Mouse (Mus musculus) midbrain, embryonic 11.5 days (tissue): Measurements from ENCODE around the gene Brat1. TPM values are rescaled to one million over a fixed set of nuclear protein-coding genes. Genes with fewer than 3 reads are reported as not detected.

Experiments used
- ATAC-seq: fragments of 200-750 bp; cut with Nextera tagmentation; 2 replicates; pipeline ENCODE4 v1.8.0; 2017; ENCODE audit warnings: moderate TSS enrichment, moderate library complexity; ENCODE audit not compliant: low FRiP score
- DNase-seq: peaks from one replicate; pipeline ENCODE4 v3.0.0; 2015; ENCODE audit warnings: low spot score; ENCODE audit errors: missing footprints
- H3K27ac ChIP-seq: fragments of 300-500 bp; sonication (generic); 2 replicates; pipeline ENCODE4 v1.5.1; 2014; ENCODE audit warnings: low read depth, low read length
- H3K27me3 ChIP-seq: fragments of 300-500 bp; sonication (generic); 2 replicates; pipeline ENCODE4 v1.6.1; 2014; ENCODE audit warnings: mild to moderate bottlenecking, low read length, moderate library complexity, mixed read lengths; ENCODE audit not compliant: control insufficient read depth, insufficient read depth
- H3K36me3 ChIP-seq: fragments of 300-500 bp; sonication (generic); 2 replicates; pipeline ENCODE4 v1.6.1; 2014; ENCODE audit warnings: mild to moderate bottlenecking, low read length, moderate library complexity, mixed read lengths; ENCODE audit not compliant: control insufficient read depth, insufficient read depth
- H3K4me1 ChIP-seq: fragments of 300-500 bp; sonication (generic); 2 replicates; pipeline ENCODE4 v1.6.1; 2014; ENCODE audit warnings: low read length; ENCODE audit not compliant: control insufficient read depth, insufficient read depth
- H3K4me2 ChIP-seq: fragments of 300-500 bp; sonication (generic); 2 replicates; pipeline ENCODE4 v1.6.1; 2014; ENCODE audit warnings: mild to moderate bottlenecking, moderate library complexity
- H3K4me3 ChIP-seq: fragments of 300-500 bp; sonication (generic); 2 replicates; pipeline ENCODE4 v1.5.1; 2014; ENCODE audit warnings: low read depth, low read length
- H3K9ac ChIP-seq: fragments of 300-500 bp; sonication (generic); 2 replicates; pipeline ENCODE4 v1.6.1; 2014; ENCODE audit warnings: low read length
- H3K9me3 ChIP-seq: fragments of 300-500 bp; sonication (generic); 2 replicates; pipeline ENCODE4 v1.6.1; 2016; ENCODE audit warnings: low read length; ENCODE audit not compliant: control insufficient read depth
- WGBS: fragments of 180-500 bp; shearing (Covaris S2); extraction: QIAGEN DNeasy Blood & Tissue Kit; methylation state at CpG from one replicate; pipeline ENCODE4 v1.1.7; 2014; 5-methylcytosine and 5-hydroxymethylcytosine counted together
- polyA plus RNA-seq: library from polyadenylated mRNA; unstranded; fragments of >200 nt; fragmentation: Nextera tagmentation; extraction: Ambion mirVana; gene quantifications from 2 replicates; pipeline ENCODE4 v1.2.1, GENCODE M21; 2014

The Brat1 gene
- polyA plus RNA-seq = 8.3 and 11.4 TPM in 2 replicates

DNA sequence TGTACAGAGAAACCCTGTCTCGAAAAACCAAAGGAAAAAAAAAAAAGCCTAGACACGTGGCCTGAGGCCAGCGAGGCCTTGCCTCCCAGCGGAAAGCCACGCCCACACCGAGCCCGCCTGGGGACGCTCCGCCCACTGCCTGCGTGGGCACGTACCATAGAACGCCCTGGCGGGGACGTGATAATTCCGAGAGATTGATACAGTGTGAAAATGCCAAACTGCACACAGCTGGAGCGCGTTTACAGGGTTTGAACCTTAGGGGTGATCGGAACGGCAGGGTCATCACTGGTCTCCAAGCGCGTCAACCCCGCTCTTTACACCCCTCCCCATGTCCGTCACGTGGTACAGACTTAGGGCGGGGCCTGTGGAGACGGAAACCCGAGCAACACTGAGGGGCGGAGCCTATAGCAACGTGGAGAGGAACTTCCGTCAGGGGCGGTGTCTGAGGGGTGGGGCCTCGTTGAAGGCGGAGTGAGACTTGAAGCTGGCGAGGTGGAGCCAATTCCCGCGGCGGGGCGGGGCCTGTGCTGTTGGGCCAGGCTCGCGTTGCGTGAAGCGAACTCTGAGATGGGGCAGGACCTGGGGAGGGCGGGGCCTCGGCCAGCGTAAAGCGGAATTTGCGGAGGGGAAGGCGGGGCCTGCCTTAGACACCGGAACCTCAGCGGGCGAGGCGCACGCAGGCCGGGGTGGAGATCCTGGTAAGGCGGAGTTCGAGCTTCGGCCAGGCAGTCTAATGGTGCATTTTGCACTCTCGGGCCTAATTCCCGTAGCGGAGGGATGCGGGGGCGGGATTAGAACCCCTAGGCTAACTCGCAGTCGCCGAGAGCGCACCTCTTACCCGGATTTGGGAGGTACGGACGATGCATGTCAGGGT is at the start of gene Brat1:
Brat1 (plus strand) TSS at position 634 of the 874 bp plus-strand sequence.
- peak within 1 kb of the TSS; percentile 82 for H3K4me2 ChIP-seq
- H3K4me3 ChIP-seq = peak within 1 kb of the TSS; percentile 61
- DNase-seq (peak; percentile 100), ATAC-seq (peak; percentile 93)
- H3K27me3 ChIP-seq = no peaks in the 10 kb centered on the region
- H3K9me3 ChIP-seq = no peaks in the 10 kb centered on the region
- peak within 1 kb of the TSS; percentile 76 for H3K9ac ChIP-seq
- under 1% methylated on average over 69 of the region's 69 CpGs for WGBS
- peaks cover 16% of the 10 kb centered on the region for H3K4me1 ChIP-seq
- H3K27ac ChIP-seq = peak within 1 kb of the TSS; percentile 73
- H3K36me3 ChIP-seq = no peaks in the 10 kb centered on the region

DNA sequence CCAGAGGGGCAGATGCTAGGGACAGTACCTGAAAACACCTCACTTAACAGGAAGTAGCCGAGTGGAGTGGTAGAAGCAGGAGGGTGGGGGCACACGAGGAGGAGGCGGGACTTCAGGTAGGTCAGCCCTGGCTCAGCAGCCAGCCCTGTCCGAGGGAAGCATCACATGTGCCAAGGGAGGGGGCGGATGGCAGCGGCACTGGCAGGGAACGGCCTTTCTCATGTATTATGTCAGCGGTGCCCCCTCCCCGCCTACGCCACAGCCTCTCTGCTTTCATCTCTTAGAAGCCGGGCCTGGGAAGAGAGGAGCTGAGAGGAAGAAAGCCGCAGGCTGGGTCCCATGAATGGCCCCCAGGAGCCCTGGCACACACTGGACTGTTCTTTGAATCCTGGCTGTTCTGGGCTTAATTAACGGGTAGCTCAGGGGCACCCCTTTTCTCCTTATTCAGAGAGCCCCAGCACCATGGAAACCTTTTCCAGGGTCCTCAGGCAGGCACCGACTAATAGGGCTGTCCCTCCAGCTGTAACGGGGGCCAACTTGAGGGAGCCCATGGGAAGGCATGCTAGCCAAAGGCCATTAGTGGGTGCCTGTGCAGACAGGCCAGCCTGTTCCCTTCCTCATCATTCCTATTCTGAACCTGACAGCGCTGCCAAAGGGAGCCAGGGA is 45.1 kb upstream of the Brat1 start:
- Histone ChIP-seq H3K4me2 (no peak overlapping the region), H3K36me3 (no peaks in the 10 kb centered on the region), H3K27me3 (no peaks in the 10 kb centered on the region), H3K9me3 (no peaks in the 10 kb centered on the region), H3K4me1 (peaks cover 2% of the 10 kb centered on the region; the same call in 1 of the 2 replicates), H3K4me3 (no peak overlapping the region), H3K27ac (0 out of 2 replicates have a peak overlapping the region, but pooled peaks have one; percentile 5), H3K9ac (no peak overlapping the region)
- ATAC-seq (no peak), DNase-seq (no peak)
- WGBS = 40% methylated on average over 16 of the region's 16 CpGs

DNA sequence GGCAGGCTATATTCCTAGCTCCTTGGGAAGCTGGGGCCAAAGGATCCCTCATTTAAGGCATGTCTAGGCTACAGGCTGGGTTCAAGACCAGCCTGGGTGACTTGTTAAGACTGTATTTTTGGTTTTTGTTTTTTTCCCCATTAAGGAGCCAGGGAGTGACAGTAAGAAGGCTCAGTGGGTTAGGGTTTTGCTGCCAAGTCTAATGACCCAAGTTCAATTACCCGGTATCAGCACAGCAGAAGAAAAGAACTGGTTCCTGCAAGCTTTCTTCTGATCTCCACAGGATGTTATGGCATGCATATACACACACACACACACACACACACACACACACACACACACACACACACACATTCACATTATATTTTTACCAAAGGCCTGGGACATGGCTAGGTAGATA is 44.4 kb upstream of the Brat1 start:
- H3K9me3 ChIP-seq = no peaks in the 10 kb centered on the region
- no peak overlapping the region for H3K27ac ChIP-seq
- WGBS = 88% methylated on average over 1 of the region's 1 CpGs
- H3K4me3 ChIP-seq = no peak overlapping the region
- H3K36me3 ChIP-seq = no peaks in the 10 kb centered on the region
- ATAC-seq (no peak), DNase-seq (no peak)
- no peak overlapping the region for H3K4me2 ChIP-seq
- no peaks in the 10 kb centered on the region for H3K27me3 ChIP-seq
- H3K4me1 ChIP-seq = peaks cover 2% of the 10 kb centered on the region; the same call in 1 of the 2 replicates
- no peak overlapping the region for H3K9ac ChIP-seq

DNA sequence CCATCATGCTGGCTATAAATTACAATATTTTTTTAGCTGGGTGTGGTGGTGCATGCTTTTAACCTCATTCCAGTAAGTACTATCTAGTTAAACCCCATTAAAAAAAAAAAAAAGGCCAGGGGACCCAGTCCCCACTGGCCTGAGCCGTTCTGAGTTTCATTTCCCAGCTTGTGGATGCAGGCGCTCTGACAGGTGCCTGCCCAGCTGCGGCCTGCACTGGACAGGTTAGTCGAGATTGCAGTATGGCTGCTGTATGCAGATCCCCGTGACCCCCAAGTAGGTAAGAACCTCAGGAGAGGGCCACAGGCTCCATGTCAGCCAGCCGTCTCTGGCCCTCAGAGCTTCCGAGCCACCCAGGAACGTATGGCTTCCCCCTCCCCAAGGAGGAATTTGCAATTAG is 43.4 kb upstream of the Brat1 start:
- H3K27ac ChIP-seq = no peak overlapping the region
- WGBS = 80% methylated on average over 8 of the region's 8 CpGs
- no peak for ATAC-seq

DNA sequence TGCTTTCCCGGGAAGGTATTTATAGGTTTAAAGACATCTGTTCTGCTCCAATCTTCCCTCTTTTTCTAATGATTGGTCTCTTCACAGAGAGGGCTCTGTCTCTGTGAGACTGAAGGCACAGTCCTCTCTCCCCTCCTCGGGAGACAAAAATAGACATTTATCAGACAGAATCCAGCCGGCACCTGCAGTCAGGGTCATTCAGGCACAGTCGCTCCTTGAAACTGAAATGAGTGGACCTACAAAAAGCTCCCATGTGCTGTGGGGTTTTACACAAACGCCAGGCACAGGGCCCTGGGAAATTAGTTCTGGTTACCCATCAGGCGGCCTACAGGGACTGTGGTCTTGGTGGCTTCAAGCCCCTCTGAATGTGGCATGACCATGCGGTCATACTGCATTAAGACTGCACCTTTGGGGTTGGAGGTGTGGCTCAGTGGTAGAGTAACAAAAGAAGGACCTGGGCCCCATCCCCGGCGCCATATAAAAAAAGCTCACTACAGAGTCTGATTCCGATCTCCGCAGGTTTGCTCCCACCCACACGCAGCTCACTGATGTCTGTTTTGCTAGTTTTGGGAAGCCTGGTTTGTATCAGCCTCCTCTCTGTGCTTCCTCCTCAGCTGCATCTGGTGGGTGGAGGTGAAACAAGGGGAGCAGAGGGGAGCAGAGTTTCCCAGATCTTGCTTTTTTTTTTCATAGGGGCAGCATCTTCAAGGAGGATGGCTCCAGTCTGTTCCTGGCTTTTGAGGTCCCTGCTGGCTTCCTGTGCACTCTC is 42.8 kb upstream of the Brat1 start:
- H3K4me2 ChIP-seq = no peak overlapping the region
- no peak overlapping the region for H3K9ac ChIP-seq
- no peaks in the 10 kb centered on the region for H3K36me3 ChIP-seq
- no peak overlapping the region for H3K4me3 ChIP-seq
- no peaks in the 10 kb centered on the region for H3K9me3 ChIP-seq
- no peak for ATAC-seq
- 81% methylated on average over 12 of the region's 12 CpGs for WGBS
- no peak overlapping the region for H3K27ac ChIP-seq
- peaks cover 2% of the 10 kb centered on the region; the same call in 1 of the 2 replicates for H3K4me1 ChIP-seq
- H3K27me3 ChIP-seq = no peaks in the 10 kb centered on the region
- no peak for DNase-seq

More for the DNA sequence above, 43.4 kb upstream of the Brat1 start:
- DNase-seq = no peak
- H3K27me3 ChIP-seq = no peaks in the 10 kb centered on the region
- H3K4me3 ChIP-seq = no peak overlapping the region
- H3K9me3 ChIP-seq = no peaks in the 10 kb centered on the region
- no peak overlapping the region for H3K4me2 ChIP-seq
- no peak overlapping the region for H3K9ac ChIP-seq
- H3K4me1 ChIP-seq = peaks cover 2% of the 10 kb centered on the region; the same call in 1 of the 2 replicates
- H3K36me3 ChIP-seq = no peaks in the 10 kb centered on the region

DNA sequence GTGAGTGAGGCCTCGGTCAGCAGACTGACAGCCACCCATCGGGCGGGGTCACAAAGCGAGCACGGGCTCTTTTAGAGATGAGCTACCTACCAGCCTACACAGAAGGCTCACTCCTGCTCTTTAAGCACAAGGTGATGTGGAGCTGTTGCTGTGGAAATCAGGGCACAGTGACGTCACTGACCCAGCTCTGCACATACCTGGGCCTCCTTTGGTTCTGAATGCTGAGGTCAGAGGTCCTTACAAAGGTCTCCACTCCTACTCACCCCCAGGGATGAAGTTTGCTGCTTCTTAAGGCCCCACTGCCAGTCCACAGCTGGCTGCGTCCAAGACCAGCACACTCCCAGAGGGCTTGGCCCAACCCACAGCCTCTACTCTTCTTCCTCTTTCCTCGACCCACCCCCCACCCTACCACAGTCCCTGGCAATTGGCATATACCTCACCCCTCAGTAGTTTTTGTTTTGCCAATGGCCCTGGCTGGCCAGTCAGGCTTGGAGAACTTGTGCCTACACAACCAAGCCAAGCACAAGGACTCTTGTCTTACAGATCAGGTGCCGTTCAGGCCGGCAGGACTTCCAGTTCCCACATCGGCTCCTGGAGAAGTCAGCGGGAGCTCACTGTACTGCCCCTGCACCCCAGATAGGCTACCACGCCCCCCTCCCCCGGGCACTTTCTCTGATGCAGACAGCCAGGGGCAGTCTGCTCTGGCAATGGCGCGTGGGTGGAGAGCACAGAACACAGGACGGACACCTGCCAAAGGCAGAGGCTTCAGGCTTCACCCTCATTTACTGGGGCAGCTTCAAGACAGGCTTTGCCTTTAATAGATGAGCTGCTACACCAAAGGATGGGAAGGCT is 41.8 kb upstream of the Brat1 start:
- ATAC-seq = no peak
- peaks cover 2% of the 10 kb centered on the region; the same call in 1 of the 2 replicates for H3K4me1 ChIP-seq

DNA sequence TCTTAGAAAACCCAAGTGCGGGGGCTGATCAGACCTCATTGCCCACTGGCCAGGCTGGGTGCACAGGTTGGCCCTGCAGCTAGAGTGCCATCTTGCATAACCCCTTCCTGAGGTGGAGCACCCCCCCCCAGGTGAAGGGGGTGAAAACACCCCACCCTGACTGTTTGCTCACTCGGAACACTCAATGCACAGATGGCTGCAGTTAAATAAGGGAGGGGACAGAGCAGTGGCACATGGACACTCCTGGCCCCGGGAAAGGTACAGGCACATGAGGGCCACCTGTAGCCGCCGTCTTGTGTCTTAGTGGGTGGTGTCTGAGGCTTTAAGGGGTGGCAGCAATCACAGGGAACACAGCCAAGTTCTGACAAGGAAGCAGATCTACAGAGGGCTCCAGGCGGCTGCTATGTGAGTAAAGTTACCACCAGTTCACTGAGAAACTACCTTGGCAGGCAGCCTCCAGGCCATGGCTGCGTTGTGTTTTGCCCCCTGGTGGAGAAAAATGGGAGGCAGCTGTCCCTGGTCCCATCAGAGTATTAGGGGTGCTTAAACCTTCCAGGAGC is 41.1 kb upstream of the Brat1 start:
- ATAC-seq (peak; percentile 25; the same call in 1 of the 2 replicates), DNase-seq (peak; percentile 94)
- Histone ChIP-seq H3K36me3 (peaks cover 1% of the 10 kb centered on the region; the same call in 1 of the 2 replicates), H3K9me3 (peaks cover under 1% of the 10 kb centered on the region; the same call in 1 of the 2 replicates), H3K4me3 (no peak overlapping the region), H3K9ac (no peak overlapping the region), H3K27me3 (no peaks in the 10 kb centered on the region), H3K4me2 (no peak overlapping the region), H3K4me1 (peaks cover 2% of the 10 kb centered on the region; the same call in 1 of the 2 replicates), H3K27ac (no peak overlapping the region)
- 64% methylated on average over 7 of the region's 7 CpGs for WGBS

More for the DNA sequence above, 41.8 kb upstream of the Brat1 start:
- H3K4me3 ChIP-seq = no peak overlapping the region
- no peaks in the 10 kb centered on the region for H3K9me3 ChIP-seq
- no peak overlapping the region for H3K27ac ChIP-seq
- no peak overlapping the region for H3K4me2 ChIP-seq
- no peaks in the 10 kb centered on the region for H3K27me3 ChIP-seq
- no peaks in the 10 kb centered on the region for H3K36me3 ChIP-seq
- no peak for DNase-seq
- 79% methylated on average over 17 of the region's 17 CpGs for WGBS
- no peak overlapping the region for H3K9ac ChIP-seq

DNA sequence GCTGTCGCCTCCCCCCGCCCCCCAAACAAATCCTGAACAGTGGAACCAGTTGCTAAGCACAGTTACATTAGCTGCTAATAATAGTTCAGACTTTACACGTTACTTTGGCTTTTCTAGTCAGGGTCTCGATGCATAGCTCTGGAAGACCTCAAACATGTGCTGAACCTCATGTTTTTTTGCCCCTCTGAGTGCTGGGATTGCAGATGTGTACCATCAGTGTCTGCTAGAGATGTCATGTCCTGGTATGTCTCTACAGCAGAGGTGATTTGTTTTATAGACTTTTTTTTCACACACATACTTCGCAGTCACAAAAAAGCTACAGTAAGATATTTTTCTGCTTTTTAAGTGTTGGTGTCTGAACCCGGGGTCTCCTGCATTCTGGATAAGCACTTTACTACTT is 32.7 kb upstream of the Brat1 start:
- Histone ChIP-seq H3K9ac (no peak overlapping the region), H3K27ac (no peak overlapping the region), H3K4me2 (no peak overlapping the region), H3K4me1 (no peaks in the 10 kb centered on the region), H3K27me3 (no peaks in the 10 kb centered on the region), H3K9me3 (peaks cover 4% of the 10 kb centered on the region; the same call in 1 of the 2 replicates), H3K36me3 (peaks cover 7% of the 10 kb centered on the region), H3K4me3 (no peak overlapping the region)
- WGBS = 95% methylated on average over 6 of the region's 6 CpGs
- DNase-seq (no peak), ATAC-seq (no peak)
